Mouse (Mus musculus): Measurements from ENCODE around the gene Oit1. TPM values are rescaled to one million over a fixed set of nuclear protein-coding genes. Genes with fewer than 3 reads are reported as not detected.
A peak's percentile ranks its signal among the peaks of the same experiment; 100 is the strongest.

Gene Oit1
- polyA plus RNA-seq, 1 experiment from 2014 or later: not detected

DNA sequence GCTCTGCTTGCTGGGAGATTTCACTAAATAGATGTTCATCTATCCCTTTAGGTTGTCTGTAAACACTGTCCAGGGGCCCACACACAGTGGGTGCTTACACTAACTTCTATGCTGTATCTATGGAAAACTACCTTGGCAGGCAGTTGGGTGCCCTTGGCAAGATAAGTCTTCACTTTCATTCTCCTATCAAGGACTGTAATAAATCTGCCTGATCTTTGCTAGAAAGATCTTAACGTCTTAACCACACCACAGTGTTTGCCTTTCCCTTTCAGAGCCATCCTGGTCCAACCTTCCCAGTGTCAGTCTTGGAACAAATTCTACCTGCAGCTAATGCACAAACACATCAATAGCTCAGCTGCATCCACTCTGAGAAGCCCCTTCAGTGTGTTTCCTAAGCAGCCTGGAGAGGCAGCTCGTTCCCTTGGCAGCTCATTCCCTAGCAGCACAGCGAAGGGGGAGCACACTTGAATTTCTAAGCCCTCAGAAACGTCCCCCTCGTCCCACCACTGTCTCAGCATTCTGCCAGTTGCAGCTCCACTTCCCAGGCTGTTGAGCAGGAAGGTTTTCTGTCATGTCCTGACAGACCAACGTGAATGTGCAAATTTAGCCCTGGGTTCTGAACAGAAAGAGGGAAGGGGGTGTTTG is 13.7 kb upstream of the Oit1 start:
- WGBS: 59% methylated on average over 6 of the region's 6 CpGs
- ATAC-seq (ENCODE audit: insufficient read depth, low FRiP score, low TSS enrichment) (no peak), DNase-seq (ENCODE audit: low spot score) (no peak)
- Histone ChIP-seq H3K4me2 (ENCODE audit: low read depth) (no peak overlapping the region), H3K27me3 (ENCODE audit: control insufficient read depth, insufficient read depth, low read length) (no peaks in the 10 kb centered on the region), H3K4me3 (ENCODE audit: low read depth, low read length) (no peak overlapping the region), H3K9me3 (ENCODE audit: control insufficient read depth, low read length) (no peaks in the 10 kb centered on the region), H3K9ac (ENCODE audit: low read length) (no peak overlapping the region), H3K4me1 (ENCODE audit: control insufficient read depth, insufficient read depth, low read length) (no peaks in the 10 kb centered on the region), H3K36me3 (ENCODE audit: control insufficient read depth, insufficient read depth, low read length) (no peaks in the 10 kb centered on the region), H3K27ac (ENCODE audit: low read depth, low read length) (no peak overlapping the region)

DNA sequence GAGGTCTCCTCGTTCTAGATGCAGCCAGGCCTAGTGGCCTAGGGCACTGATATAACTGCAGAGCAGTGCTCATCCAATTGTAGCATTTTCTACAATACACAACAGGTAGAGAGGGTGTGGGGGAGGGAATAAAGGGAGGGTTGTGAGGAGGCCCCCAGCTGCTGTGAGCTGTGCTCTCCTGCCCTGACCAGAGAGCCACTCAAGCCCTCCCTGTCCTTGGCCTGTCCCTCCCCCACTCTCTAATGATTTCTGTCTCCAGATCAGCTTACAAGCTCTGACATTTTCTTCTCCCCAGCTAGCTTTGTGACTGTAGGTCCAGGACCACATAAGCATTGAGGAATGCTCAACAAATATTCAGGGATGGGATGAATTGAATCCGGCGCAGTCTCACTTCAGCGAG is 9.2 kb downstream of the Oit1 start:
- WGBS: 83% methylated on average over 4 of the region's 4 CpGs
- H3K27ac ChIP-seq (ENCODE audit: low read depth, low read length): no peak overlapping the region

DNA sequence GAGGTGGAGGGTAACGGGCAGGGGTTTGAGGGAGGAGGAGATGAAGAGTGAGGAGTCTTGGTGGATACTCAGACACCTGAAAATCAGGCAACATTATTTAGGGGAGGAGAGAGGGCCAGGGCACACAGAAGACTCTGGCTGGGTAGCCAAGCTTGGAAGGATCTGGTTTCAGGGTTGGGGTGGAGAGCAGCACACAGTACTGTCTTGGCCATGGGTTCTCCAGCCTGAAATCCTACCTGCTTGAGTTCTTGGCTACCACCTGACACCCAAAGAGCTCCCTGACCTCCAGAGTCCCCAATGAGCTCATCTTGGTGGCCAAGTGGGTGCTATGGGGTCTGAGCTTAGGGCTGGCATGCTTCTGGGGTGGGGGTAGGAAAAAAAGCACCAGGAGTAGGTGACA is 9.7 kb downstream of the Oit1 start:
- H3K27ac ChIP-seq (ENCODE audit: low read depth, low read length): no peak overlapping the region
- WGBS: 86% methylated on average over 1 of the region's 1 CpGs
- no peaks in the 10 kb centered on the region for H3K9me3 ChIP-seq (ENCODE audit: control insufficient read depth, low read length)
- no peak overlapping the region for H3K4me2 ChIP-seq (ENCODE audit: low read depth)
- no peak for ATAC-seq (ENCODE audit: insufficient read depth, low FRiP score, low TSS enrichment)
- H3K4me1 ChIP-seq (ENCODE audit: control insufficient read depth, insufficient read depth, low read length): peaks cover 3% of the 10 kb centered on the region; the same call in 1 of the 2 replicates
- no peak overlapping the region for H3K4me3 ChIP-seq (ENCODE audit: low read depth, low read length)
- no peak overlapping the region for H3K9ac ChIP-seq (ENCODE audit: low read length)
- DNase-seq (ENCODE audit: low spot score): no peak
- no peaks in the 10 kb centered on the region for H3K36me3 ChIP-seq (ENCODE audit: control insufficient read depth, insufficient read depth, low read length)
- no peaks in the 10 kb centered on the region for H3K27me3 ChIP-seq (ENCODE audit: control insufficient read depth, insufficient read depth, low read length)

More for the DNA sequence above, 9.2 kb downstream of the Oit1 start:
- ATAC-seq (ENCODE audit: insufficient read depth, low FRiP score, low TSS enrichment) (no peak), DNase-seq (ENCODE audit: low spot score) (no peak)
- Histone ChIP-seq H3K27me3 (ENCODE audit: control insufficient read depth, insufficient read depth, low read length) (no peaks in the 10 kb centered on the region), H3K4me3 (ENCODE audit: low read depth, low read length) (no peak overlapping the region), H3K4me1 (ENCODE audit: control insufficient read depth, insufficient read depth, low read length) (peaks cover 3% of the 10 kb centered on the region; the same call in 1 of the 2 replicates), H3K9ac (ENCODE audit: low read length) (no peak overlapping the region), H3K9me3 (ENCODE audit: control insufficient read depth, low read length) (no peaks in the 10 kb centered on the region), H3K4me2 (ENCODE audit: low read depth) (no peak overlapping the region), H3K36me3 (ENCODE audit: control insufficient read depth, insufficient read depth, low read length) (no peaks in the 10 kb centered on the region)

DNA sequence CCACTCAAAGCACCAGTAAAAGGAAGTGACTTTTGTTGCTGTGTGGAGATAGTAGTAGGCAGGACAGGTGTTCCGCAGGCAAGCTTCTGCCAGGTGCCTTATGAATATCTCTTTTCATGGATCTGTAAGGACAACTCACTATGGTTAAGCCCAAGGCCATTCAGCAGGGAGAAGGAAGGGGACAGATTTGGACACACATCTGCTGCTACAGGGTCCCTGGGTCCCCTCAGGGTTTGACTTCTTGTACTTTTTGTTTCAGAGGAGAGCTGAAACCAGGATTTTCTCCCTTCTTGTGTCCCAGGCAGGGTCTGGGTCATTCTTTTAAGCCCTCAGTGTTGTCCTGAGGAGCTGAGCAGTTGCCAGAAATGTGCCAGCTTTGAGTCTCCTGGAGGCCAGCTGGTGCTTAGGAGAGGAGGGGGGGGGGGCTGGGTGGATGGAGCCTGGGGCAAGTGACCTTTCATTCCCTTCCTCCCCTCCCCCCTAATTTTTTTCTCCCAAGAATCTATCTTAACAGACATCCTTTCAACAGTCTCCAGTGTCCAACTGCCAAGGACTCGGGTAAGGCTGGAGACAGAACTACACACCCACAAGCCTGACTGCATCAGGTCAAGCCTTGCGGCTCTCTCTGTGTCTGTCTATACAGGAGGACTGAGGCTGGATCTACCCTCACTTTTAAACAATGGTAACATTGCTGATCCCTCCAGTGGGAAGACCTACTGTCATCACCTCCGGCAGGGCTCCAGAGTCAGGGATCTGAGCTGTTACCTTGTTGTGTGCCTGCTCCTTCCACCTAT is 10.6 kb downstream of the Oit1 start:
- Histone ChIP-seq H3K36me3 (ENCODE audit: control insufficient read depth, insufficient read depth, low read length) (no peaks in the 10 kb centered on the region), H3K9ac (ENCODE audit: low read length) (no peak overlapping the region), H3K27ac (ENCODE audit: low read depth, low read length) (no peak overlapping the region), H3K9me3 (ENCODE audit: control insufficient read depth, low read length) (no peaks in the 10 kb centered on the region), H3K4me3 (ENCODE audit: low read depth, low read length) (no peak overlapping the region), H3K4me2 (ENCODE audit: low read depth) (no peak overlapping the region), H3K27me3 (ENCODE audit: control insufficient read depth, insufficient read depth, low read length) (no peaks in the 10 kb centered on the region), H3K4me1 (ENCODE audit: control insufficient read depth, insufficient read depth, low read length) (peaks cover 3% of the 10 kb centered on the region; the same call in 1 of the 2 replicates)
- DNase-seq (ENCODE audit: low spot score) (no peak), ATAC-seq (ENCODE audit: insufficient read depth, low FRiP score, low TSS enrichment) (no peak)
- 41% methylated on average over 4 of the region's 4 CpGs for WGBS

DNA sequence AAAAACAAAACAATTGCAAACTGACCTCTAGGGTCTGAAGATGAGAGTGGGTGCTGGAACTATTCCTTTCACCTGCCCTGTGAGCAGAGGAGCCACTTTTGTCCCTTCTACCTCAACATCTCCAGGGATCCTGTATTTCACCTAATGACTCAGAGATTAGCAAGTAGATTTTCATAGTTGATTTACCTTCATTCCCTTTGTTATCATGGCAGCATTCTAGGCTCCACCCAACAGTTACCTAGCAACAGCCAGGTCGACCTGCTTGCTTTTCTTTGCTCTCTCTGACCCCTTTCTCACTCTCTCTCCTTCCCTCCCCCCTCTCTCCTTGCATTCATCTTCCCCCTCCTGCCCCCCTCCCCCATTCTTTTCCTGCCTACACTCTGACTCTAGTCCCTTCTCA is 11.4 kb downstream of the Oit1 start:
- Histone ChIP-seq H3K36me3 (ENCODE audit: control insufficient read depth, insufficient read depth, low read length) (no peaks in the 10 kb centered on the region), H3K27ac (ENCODE audit: low read depth, low read length) (no peak overlapping the region), H3K4me1 (ENCODE audit: control insufficient read depth, insufficient read depth, low read length) (peaks cover 3% of the 10 kb centered on the region; the same call in 1 of the 2 replicates), H3K4me3 (ENCODE audit: low read depth, low read length) (no peak overlapping the region), H3K9ac (ENCODE audit: low read length) (no peak overlapping the region), H3K4me2 (ENCODE audit: low read depth) (no peak overlapping the region), H3K27me3 (ENCODE audit: control insufficient read depth, insufficient read depth, low read length) (no peaks in the 10 kb centered on the region), H3K9me3 (ENCODE audit: control insufficient read depth, low read length) (no peaks in the 10 kb centered on the region)
- 0% methylated on average over 1 of the region's 1 CpGs for WGBS
- ATAC-seq (ENCODE audit: insufficient read depth, low FRiP score, low TSS enrichment) (no peak; the same call in 1 of the 2 replicates), DNase-seq (ENCODE audit: low spot score) (no peak)

DNA sequence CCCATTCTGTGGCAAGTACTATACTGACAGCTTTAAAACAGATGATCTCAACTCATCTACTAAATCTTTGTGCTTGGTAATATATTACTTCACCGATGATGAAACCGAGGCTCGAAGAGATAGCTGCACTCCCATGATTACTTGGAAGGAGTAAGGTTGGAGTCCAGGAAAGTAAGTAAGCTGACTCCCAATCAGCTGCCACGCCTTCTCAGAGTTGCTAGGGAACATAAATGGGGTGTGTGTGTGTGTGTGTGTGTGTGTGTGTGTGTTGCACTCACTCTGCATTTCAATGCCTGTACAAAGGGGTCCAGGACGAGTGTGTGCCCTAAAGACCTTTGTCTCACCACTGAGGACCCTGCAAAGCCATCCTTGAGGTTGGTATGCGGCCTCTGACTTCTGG is 12.7 kb downstream of the Oit1 start:
- DNase-seq (ENCODE audit: low spot score) (no peak), ATAC-seq (ENCODE audit: insufficient read depth, low FRiP score, low TSS enrichment) (no peak)
- Histone ChIP-seq H3K9me3 (ENCODE audit: control insufficient read depth, low read length) (no peaks in the 10 kb centered on the region), H3K4me2 (ENCODE audit: low read depth) (no peak overlapping the region), H3K4me1 (ENCODE audit: control insufficient read depth, insufficient read depth, low read length) (peaks cover 3% of the 10 kb centered on the region; the same call in 1 of the 2 replicates), H3K27ac (ENCODE audit: low read depth, low read length) (no peak overlapping the region), H3K9ac (ENCODE audit: low read length) (no peak overlapping the region), H3K27me3 (ENCODE audit: control insufficient read depth, insufficient read depth, low read length) (no peaks in the 10 kb centered on the region), H3K4me3 (ENCODE audit: low read depth, low read length) (no peak overlapping the region), H3K36me3 (ENCODE audit: control insufficient read depth, insufficient read depth, low read length) (no peaks in the 10 kb centered on the region)
- WGBS: 72% methylated on average over 6 of the region's 6 CpGs

DNA sequence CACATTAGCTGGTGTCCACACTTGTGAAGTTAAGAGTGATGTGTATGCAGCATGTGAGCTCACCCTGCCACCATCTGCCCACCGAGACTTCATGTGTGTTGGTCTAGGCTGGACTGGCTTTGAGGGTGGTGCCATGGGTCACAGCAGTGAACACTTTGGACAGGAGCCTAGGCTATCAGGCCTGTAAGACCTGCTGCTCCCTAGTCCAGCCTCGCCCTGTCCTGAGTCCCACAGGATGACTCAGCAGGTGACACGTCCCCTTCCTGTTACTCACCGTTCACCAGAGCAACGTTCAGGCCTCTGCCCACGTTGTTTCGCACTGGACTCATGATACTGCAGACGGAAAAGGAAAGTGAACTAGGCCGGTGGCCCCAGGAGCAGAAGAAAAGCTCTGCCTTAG is 21.7 kb downstream of the Oit1 start:
- ATAC-seq (ENCODE audit: insufficient read depth, low FRiP score, low TSS enrichment) (no peak), DNase-seq (ENCODE audit: low spot score) (no peak)
- Histone ChIP-seq H3K4me2 (ENCODE audit: low read depth) (no peak overlapping the region), H3K4me1 (ENCODE audit: control insufficient read depth, insufficient read depth, low read length) (no peaks in the 10 kb centered on the region), H3K9ac (ENCODE audit: low read length) (no peak overlapping the region), H3K27ac (ENCODE audit: low read depth, low read length) (no peak overlapping the region), H3K27me3 (ENCODE audit: control insufficient read depth, insufficient read depth, low read length) (no peaks in the 10 kb centered on the region), H3K36me3 (ENCODE audit: control insufficient read depth, insufficient read depth, low read length) (no peaks in the 10 kb centered on the region), H3K4me3 (ENCODE audit: low read depth, low read length) (no peak overlapping the region), H3K9me3 (ENCODE audit: control insufficient read depth, low read length) (no peaks in the 10 kb centered on the region)
- 87% methylated on average over 9 of the region's 9 CpGs for WGBS

DNA sequence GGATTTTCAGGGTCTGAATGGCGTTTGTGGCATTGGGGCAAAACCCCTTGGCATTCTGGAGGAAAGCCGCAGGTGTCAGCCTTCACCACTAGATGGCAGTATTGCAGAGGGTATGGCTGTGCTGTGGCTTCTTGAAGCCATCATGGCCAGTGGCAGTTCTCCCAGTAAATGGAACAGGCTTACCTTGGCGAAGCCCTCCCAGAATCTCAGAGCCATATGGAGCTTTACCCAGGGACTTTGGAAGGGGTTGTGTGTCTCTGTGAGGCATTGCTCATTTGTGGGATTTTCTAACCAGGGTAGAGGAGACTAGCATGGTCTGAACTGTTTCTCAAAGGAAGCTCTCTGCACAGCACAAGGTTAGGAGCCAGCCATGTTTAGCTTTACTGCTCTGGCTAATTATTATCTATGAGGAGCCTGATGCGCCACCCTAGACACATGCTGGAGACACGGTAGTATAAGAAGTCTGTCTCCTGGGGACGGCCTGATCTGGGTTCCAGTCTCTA is 22.5 kb downstream of the Oit1 start:
- H3K27ac ChIP-seq (ENCODE audit: low read depth, low read length): no peak overlapping the region
- H3K4me2 ChIP-seq (ENCODE audit: low read depth): no peak overlapping the region
- ATAC-seq (ENCODE audit: insufficient read depth, low FRiP score, low TSS enrichment): peak; percentile 55
- DNase-seq (ENCODE audit: low spot score): peak; percentile 81
- H3K9me3 ChIP-seq (ENCODE audit: control insufficient read depth, low read length): no peaks in the 10 kb centered on the region
- no peak overlapping the region for H3K4me3 ChIP-seq (ENCODE audit: low read depth, low read length)
- no peaks in the 10 kb centered on the region for H3K4me1 ChIP-seq (ENCODE audit: control insufficient read depth, insufficient read depth, low read length)
- no peak overlapping the region for H3K9ac ChIP-seq (ENCODE audit: low read length)
- 39% methylated on average over 6 of the region's 6 CpGs for WGBS
- H3K36me3 ChIP-seq (ENCODE audit: control insufficient read depth, insufficient read depth, low read length): no peaks in the 10 kb centered on the region
- no peaks in the 10 kb centered on the region for H3K27me3 ChIP-seq (ENCODE audit: control insufficient read depth, insufficient read depth, low read length)

DNA sequence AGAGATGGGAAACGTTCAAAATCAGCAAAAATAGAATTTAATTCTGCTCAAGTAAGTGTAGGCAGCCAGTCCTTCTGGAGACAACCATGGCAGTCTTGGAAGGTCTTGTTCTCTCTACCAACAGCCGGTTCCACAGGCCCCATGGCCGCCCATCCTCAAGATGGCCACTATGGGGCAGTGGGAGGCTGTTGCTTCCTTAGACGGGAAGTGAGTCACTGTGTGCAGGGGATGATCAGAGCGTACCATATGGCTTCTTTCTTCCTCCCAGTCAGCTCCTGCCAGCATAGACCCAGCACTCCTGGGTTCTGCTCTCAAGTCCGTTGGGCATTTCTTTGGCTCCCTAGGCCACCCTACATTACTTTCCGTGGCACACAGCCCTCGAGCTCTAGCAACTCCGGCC is 29.6 kb downstream of the Oit1 start:
- Histone ChIP-seq H3K4me1 (ENCODE audit: control insufficient read depth, insufficient read depth, low read length) (no peaks in the 10 kb centered on the region), H3K27ac (ENCODE audit: low read depth, low read length) (no peak overlapping the region), H3K9ac (ENCODE audit: low read length) (no peak overlapping the region), H3K9me3 (ENCODE audit: control insufficient read depth, low read length) (no peaks in the 10 kb centered on the region), H3K4me2 (ENCODE audit: low read depth) (no peak overlapping the region), H3K36me3 (ENCODE audit: control insufficient read depth, insufficient read depth, low read length) (no peaks in the 10 kb centered on the region), H3K27me3 (ENCODE audit: control insufficient read depth, insufficient read depth, low read length) (no peaks in the 10 kb centered on the region), H3K4me3 (ENCODE audit: low read depth, low read length) (no peak overlapping the region)
- ATAC-seq (ENCODE audit: insufficient read depth, low FRiP score, low TSS enrichment) (no peak), DNase-seq (ENCODE audit: low spot score) (no peak)
- 77% methylated on average over 9 of the region's 9 CpGs for WGBS

Data from neural tube, embryonic 11.5 days (tissue).